Mouse (Mus musculus) cerebellum, adult 18-20 months (tissue): ENCODE measurements at regions not wholly inside any gene's neighbourhood (a gene's known extent, or its start where the extent isn't known, plus 50 kb on each side); places are given as distances from the start of the nearest gene placed in this dataset.

Source experiments
- DNase-seq, 2 experiments: peaks; one replicate each; pipeline ENCODE4 v3.0.0; 2021

- DNase-seq, result peak; percentile 13 to 18
Observed at GRCm38 (mm10) chrX:96019556-96019955, 62.8 kb upstream of the Las1l start.

- no peak for DNase-seq
Observed at GRCm38 (mm10) chrX:96020407-96020806, 63.6 kb upstream of the Las1l start.

- DNase-seq, result no peak
Observed at GRCm38 (mm10) chrX:96025374-96025773, 68.6 kb upstream of the Las1l start.

GRCm38 (mm10) chrX:96025876-96026275 is 69.1 kb upstream of the Las1l start:
- no peak for DNase-seq

- DNase-seq, result no peak
Observed at GRCm38 (mm10) chrX:96031591-96031990, 64.3 kb upstream of the Msn start.

GRCm38 (mm10) chrX:96035307-96035706 is 60.5 kb upstream of the Msn start:
- no peak for DNase-seq

- no peak for DNase-seq
Observed at GRCm38 (mm10) chrX:96042193-96042592, 53.6 kb upstream of the Msn start.
